Mouse (Mus musculus) forebrain, embryonic 10.5 days (tissue): Measurements from ENCODE around the gene Actn2. TPM values are rescaled to one million over a fixed set of nuclear protein-coding genes. Genes with fewer than 3 reads are reported as not detected.

Source experiments
- DNase-seq: peaks from one replicate; pipeline ENCODE4 v3.0.0-alpha.2; 2017; ENCODE audit warnings: low spot score; ENCODE audit errors: extremely low spot score
- H3K27ac ChIP-seq: fragments of 300-500 bp; sonication (generic); 2 replicates; pipeline ENCODE4 v1.5.1; 2016; ENCODE audit warnings: mild to moderate bottlenecking
- H3K27me3 ChIP-seq: fragments of 300-500 bp; sonication (generic); 2 replicates; pipeline ENCODE4 v1.6.1; 2016; ENCODE audit warnings: mild to moderate bottlenecking; ENCODE audit not compliant: poor library complexity, severe bottlenecking
- H3K36me3 ChIP-seq: fragments of 300-500 bp; sonication (generic); replicated peaks from 2 replicates; pipeline ENCODE4 v1.6.1; 2016; ENCODE audit warnings: mild to moderate bottlenecking, moderate library complexity
- H3K4me1 ChIP-seq: fragments of 300-500 bp; sonication (generic); 2 replicates; pipeline ENCODE4 v1.6.1; 2016
- H3K4me3 ChIP-seq: fragments of 300-500 bp; sonication (generic); 2 replicates; pipeline ENCODE4 v1.5.1; 2016; ENCODE audit warnings: mild to moderate bottlenecking, moderate library complexity
- H3K9me3 ChIP-seq: fragments of 300-500 bp; sonication (generic); 2 replicates; pipeline ENCODE4 v1.6.1; 2016; ENCODE audit warnings: mild to moderate bottlenecking, moderate library complexity
- WGBS: fragments of 180-500 bp; shearing (Covaris S2); methylation state at CpG from one replicate; pipeline ENCODE4 v1.1.7; 2016; 5-methylcytosine and 5-hydroxymethylcytosine counted together
- polyA plus RNA-seq: library from polyadenylated mRNA; unstranded; fragments of >200 nt; fragmentation: Nextera tagmentation; extraction: Ambion mirVana; gene quantifications from 2 replicates; pipeline ENCODE4 v1.2.1, GENCODE M21; 2016

Actn2 gene
- polyA plus RNA-seq, 1 experiment from 2014 or later, result 1.8 TPM

DNA sequence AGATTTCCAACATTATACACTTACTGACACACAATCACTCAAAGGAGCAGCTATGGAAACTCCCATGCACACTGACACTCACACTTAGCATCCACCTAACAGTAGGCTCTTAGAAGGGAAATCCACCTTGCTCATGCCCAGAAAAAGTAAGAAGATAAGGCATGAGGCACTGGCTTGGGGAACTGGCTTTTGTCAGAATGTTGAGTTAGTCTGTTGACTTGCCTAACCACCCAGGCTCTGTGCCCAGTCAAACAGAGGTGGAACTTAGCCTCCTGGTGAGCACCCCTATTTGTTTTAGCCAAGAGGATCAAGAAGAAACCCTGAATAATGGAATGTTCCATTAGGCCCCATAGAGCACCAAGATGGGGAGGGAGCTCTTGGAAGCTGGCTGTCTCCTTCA is 1.1 kb downstream of the Actn2 start:
- Histone ChIP-seq H3K4me3 (no peak overlapping the region), H3K36me3 (no peaks in the 10 kb centered on the region), H3K9me3 (no peaks in the 10 kb centered on the region), H3K27ac (no peak overlapping the region), H3K4me1 (peaks cover 14% of the 10 kb centered on the region), H3K27me3 (peaks cover 16% of the 10 kb centered on the region; the same call in 1 of the 2 replicates)
- no peak for DNase-seq

DNA sequence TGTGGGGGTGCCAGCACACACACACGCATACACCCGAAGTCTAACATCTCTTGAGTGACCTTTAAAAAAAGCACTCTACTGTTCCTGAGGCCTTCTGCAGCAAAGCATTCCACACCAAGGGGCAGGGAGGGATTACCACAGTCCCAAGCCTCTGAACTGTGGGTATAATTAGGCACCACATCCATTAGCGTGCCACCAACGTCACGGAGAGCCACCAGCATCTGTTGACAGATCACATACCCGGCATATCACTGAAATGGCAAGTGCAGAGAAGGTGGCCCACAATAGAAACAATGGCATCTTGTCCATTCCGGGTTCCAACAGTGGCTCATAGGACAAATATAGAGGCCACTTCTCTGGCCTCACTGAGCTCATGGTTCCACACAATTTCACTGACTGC is 2.8 kb downstream of the Actn2 start:
- Histone ChIP-seq H3K27me3 (peaks cover 16% of the 10 kb centered on the region; the same call in 1 of the 2 replicates), H3K4me3 (no peak overlapping the region), H3K27ac (no peak overlapping the region), H3K4me1 (peaks cover 14% of the 10 kb centered on the region), H3K36me3 (no peaks in the 10 kb centered on the region), H3K9me3 (no peaks in the 10 kb centered on the region)
- DNase-seq, result no peak
- 93% methylated on average over 7 of the region's 7 CpGs for WGBS

- Histone ChIP-seq H3K36me3 (no peaks in the 10 kb centered on the region), H3K27me3 (no peaks in the 10 kb centered on the region), H3K9me3 (no peaks in the 10 kb centered on the region), H3K27ac (no peak overlapping the region), H3K4me1 (no peaks in the 10 kb centered on the region), H3K4me3 (no peak overlapping the region)
- WGBS, result 83% methylated on average over 12 of the region's 12 CpGs
- DNase-seq, result no peak
Observed at GRCm38 (mm10) chr13:12334016-12334415, 6.5 kb downstream of the Actn2 start.

GRCm38 (mm10) chr13:12331528-12331927 is 9.0 kb downstream of the Actn2 start:
- H3K4me1 ChIP-seq, result no peaks in the 10 kb centered on the region
- H3K9me3 ChIP-seq, result no peaks in the 10 kb centered on the region
- H3K27me3 ChIP-seq, result no peaks in the 10 kb centered on the region
- no peak for DNase-seq
- H3K27ac ChIP-seq, result no peak overlapping the region
- H3K4me3 ChIP-seq, result no peak overlapping the region
- H3K36me3 ChIP-seq, result no peaks in the 10 kb centered on the region
- WGBS, result 98% methylated on average over 5 of the region's 5 CpGs

- H3K36me3 ChIP-seq, result no peaks in the 10 kb centered on the region
- no peaks in the 10 kb centered on the region for H3K27me3 ChIP-seq
- no peak overlapping the region for H3K27ac ChIP-seq
- no peaks in the 10 kb centered on the region for H3K9me3 ChIP-seq
- WGBS, result 89% methylated on average over 4 of the region's 4 CpGs
- H3K4me1 ChIP-seq, result no peaks in the 10 kb centered on the region
- no peak overlapping the region for H3K4me3 ChIP-seq
- DNase-seq, result no peak
Observed at GRCm38 (mm10) chr13:12328392-12328791, 12.2 kb downstream of the Actn2 start.

GRCm38 (mm10) chr13:12327577-12327976 is 13.0 kb downstream of the Actn2 start:
- no peak for DNase-seq
- no peaks in the 10 kb centered on the region for H3K27me3 ChIP-seq
- WGBS, result 93% methylated on average over 6 of the region's 6 CpGs
- H3K27ac ChIP-seq, result no peak overlapping the region
- no peaks in the 10 kb centered on the region for H3K4me1 ChIP-seq
- H3K9me3 ChIP-seq, result no peaks in the 10 kb centered on the region
- no peaks in the 10 kb centered on the region for H3K36me3 ChIP-seq
- no peak overlapping the region for H3K4me3 ChIP-seq

- no peaks in the 10 kb centered on the region for H3K36me3 ChIP-seq
- no peaks in the 10 kb centered on the region for H3K9me3 ChIP-seq
- no peak overlapping the region for H3K4me3 ChIP-seq
- no peaks in the 10 kb centered on the region for H3K27me3 ChIP-seq
- no peak for DNase-seq
- no peaks in the 10 kb centered on the region for H3K4me1 ChIP-seq
- 90% methylated on average over 12 of the region's 12 CpGs for WGBS
- no peak overlapping the region for H3K27ac ChIP-seq
Observed at GRCm38 (mm10) chr13:12323076-12323625, 17.4 kb downstream of the Actn2 start.

DNA sequence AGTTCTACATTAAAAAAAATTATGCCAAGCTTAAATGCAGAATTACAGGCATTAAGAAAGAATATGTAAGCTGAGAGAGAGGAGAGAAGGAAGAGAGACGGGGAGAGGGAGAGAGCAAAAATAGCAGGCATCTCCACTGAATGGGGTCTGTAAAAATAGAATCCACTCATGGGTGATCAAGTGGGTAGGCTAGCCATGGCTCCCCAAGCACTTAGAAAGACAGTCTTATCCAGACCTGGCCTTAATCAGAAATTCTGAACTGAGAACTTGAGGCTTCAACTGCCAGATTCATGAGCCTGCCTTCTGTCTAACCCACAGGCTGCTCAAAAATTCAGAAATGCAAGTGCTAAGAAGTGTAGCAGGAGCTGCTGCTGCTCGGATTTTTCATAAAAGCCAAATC is 20.4 kb downstream of the Actn2 start:
- Histone ChIP-seq H3K36me3 (no peaks in the 10 kb centered on the region), H3K4me1 (no peaks in the 10 kb centered on the region), H3K9me3 (no peaks in the 10 kb centered on the region), H3K27ac (no peak overlapping the region), H3K4me3 (no peak overlapping the region), H3K27me3 (no peaks in the 10 kb centered on the region)
- DNase-seq, result no peak
- WGBS, result 81% methylated on average over 2 of the region's 2 CpGs

DNA sequence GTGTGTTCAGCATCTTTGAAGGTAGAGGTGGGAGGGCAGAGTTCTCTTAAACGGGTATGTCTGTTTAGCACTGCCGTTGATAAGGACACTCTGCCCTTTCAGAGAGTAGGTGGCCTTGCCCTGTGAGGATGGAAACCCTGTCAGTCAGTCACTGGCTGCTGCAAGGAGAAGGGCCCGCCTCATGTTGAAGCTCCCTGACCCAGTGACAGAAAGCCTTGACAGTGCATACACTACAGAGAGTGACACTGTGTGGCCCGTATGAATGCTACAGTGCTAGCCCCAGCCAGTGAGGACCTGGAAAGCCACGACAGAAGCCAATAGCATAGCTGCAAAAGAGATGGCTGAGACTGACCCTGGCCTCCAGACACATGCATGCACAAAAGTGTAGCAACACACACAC is 22.5 kb downstream of the Actn2 start:
- 85% methylated on average over 5 of the region's 5 CpGs for WGBS
- Histone ChIP-seq H3K4me1 (no peaks in the 10 kb centered on the region), H3K4me3 (no peak overlapping the region), H3K9me3 (no peaks in the 10 kb centered on the region), H3K27ac (no peak overlapping the region), H3K27me3 (no peaks in the 10 kb centered on the region), H3K36me3 (no peaks in the 10 kb centered on the region)
- DNase-seq, result no peak

DNA sequence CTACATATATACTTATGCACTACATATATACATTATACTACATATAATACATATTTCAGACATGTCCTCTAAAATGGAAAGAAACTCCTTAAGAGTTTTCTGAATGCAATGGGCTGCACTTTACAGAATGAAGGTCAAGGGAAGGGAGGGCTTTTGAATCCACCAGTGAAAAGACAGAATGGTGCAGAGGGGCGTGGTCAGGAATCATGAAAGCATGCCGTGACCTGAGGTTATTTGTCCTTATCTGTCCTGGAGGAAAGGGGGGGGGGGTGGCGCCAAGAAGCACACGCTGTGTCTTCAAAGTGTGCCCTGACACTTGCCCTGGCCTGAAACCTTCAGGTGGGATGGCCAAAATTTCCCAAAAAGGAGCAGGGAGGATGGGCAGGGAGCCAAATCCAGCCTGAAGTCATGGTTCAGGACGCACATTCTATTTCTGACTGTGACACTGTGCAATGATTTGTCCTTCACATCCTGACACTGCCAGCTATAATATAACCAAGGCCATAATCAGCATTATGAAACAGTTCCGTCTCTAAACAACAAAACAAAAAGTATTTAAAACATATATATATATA is 23.3 kb downstream of the Actn2 start:
- WGBS, result 82% methylated on average over 6 of the region's 6 CpGs
- H3K27ac ChIP-seq, result no peak overlapping the region
- H3K36me3 ChIP-seq, result no peaks in the 10 kb centered on the region
- no peaks in the 10 kb centered on the region for H3K27me3 ChIP-seq
- no peak for DNase-seq
- no peak overlapping the region for H3K4me3 ChIP-seq
- H3K9me3 ChIP-seq, result no peaks in the 10 kb centered on the region
- no peaks in the 10 kb centered on the region for H3K4me1 ChIP-seq

GRCm38 (mm10) chr13:12314173-12314572 is 26.4 kb downstream of the Actn2 start:
- H3K36me3 ChIP-seq, result no peaks in the 10 kb centered on the region
- H3K4me3 ChIP-seq, result no peak overlapping the region
- DNase-seq, result no peak
- no peaks in the 10 kb centered on the region for H3K9me3 ChIP-seq
- 94% methylated on average over 6 of the region's 6 CpGs for WGBS
- H3K27me3 ChIP-seq, result no peaks in the 10 kb centered on the region
- no peaks in the 10 kb centered on the region for H3K4me1 ChIP-seq
- H3K27ac ChIP-seq, result no peak overlapping the region

GRCm38 (mm10) chr13:12311930-12312492 is 28.5 kb downstream of the Actn2 start:
- Histone ChIP-seq H3K36me3 (no peaks in the 10 kb centered on the region), H3K4me1 (peaks cover 15% of the 10 kb centered on the region), H3K4me3 (no peak overlapping the region), H3K27me3 (no peaks in the 10 kb centered on the region), H3K27ac (no peak overlapping the region), H3K9me3 (no peaks in the 10 kb centered on the region)
- WGBS, result 89% methylated on average over 10 of the region's 10 CpGs
- DNase-seq, result no peak

- no peaks in the 10 kb centered on the region for H3K9me3 ChIP-seq
- H3K27ac ChIP-seq, result no peak overlapping the region
- H3K27me3 ChIP-seq, result no peaks in the 10 kb centered on the region
- 89% methylated on average over 4 of the region's 4 CpGs for WGBS
- no peak overlapping the region for H3K4me3 ChIP-seq
- H3K36me3 ChIP-seq, result no peaks in the 10 kb centered on the region
- no peak for DNase-seq
- peaks cover 15% of the 10 kb centered on the region for H3K4me1 ChIP-seq
Observed at GRCm38 (mm10) chr13:12311371-12311770, 29.2 kb downstream of the Actn2 start.
